Mouse (Mus musculus) erythroblast, embryonic 14.5 days (primary cell): Measurements from ENCODE around the gene Snd1. TPM values are rescaled to one million over a fixed set of nuclear protein-coding genes. Genes with fewer than 3 reads are reported as not detected.

Source experiments
- H3K27me3 ChIP-seq: 2 replicates; pipeline ENCODE4 v1.6.1; 2012; ENCODE audit warnings: inconsistent platforms; ENCODE audit not compliant: control insufficient read depth
- H3K36me3 ChIP-seq: 2 replicates; pipeline ENCODE4 v1.6.1; 2012; ENCODE audit warnings: mild to moderate bottlenecking, inconsistent platforms; ENCODE audit not compliant: control insufficient read depth
- H3K4me1 ChIP-seq: 2 replicates; pipeline ENCODE4 v1.6.1; 2012; ENCODE audit warnings: inconsistent platforms; ENCODE audit not compliant: control insufficient read depth
- H3K4me3 ChIP-seq: replicated peaks from 2 replicates; pipeline ENCODE3; 2012; ENCODE audit warnings: moderate library complexity, mild to moderate bottlenecking, inconsistent platforms
- H3K9me3 ChIP-seq: 2 replicates; pipeline ENCODE4 v1.6.1; 2012; ENCODE audit warnings: low read length, inconsistent platforms, mixed read lengths; ENCODE audit not compliant: control insufficient read depth
- GATA1 ChIP-seq: IDR thresholded peaks from 2 replicates; pipeline ENCODE4 v1.6.1; 2012; ENCODE audit warnings: low read length, inconsistent platforms, mixed read lengths
- TAL1 ChIP-seq: IDR thresholded peaks from 3 replicates; pipeline ENCODE4 v1.6.1; 2012; ENCODE audit warnings: low read length, inconsistent platforms, mixed read lengths
- polyA plus RNA-seq: library from polyadenylated mRNA; stranded (reverse); fragments of >175 nt; gene quantifications from 2 replicates; pipeline ENCODE4 v1.2.3, GENCODE M21; 2012

Gene Snd1
- polyA plus RNA-seq, 1 experiment: 1.9 TPM

- TF ChIP-seq TAL1 (no peak), GATA1 (no peak)
- H3K4me3 ChIP-seq: no peak overlapping the region
- H3K9me3 ChIP-seq: no peaks in the 10 kb centered on the region
- H3K27me3 ChIP-seq: no peaks in the 10 kb centered on the region
- H3K36me3 ChIP-seq: peaks cover 39% of the 10 kb centered on the region
- H3K4me1 ChIP-seq: no peaks in the 10 kb centered on the region
These were observed 79.5 kb downstream of the Snd1 start for GRCm38 (mm10) chr6:28554470-28554869.

- H3K9me3 ChIP-seq: no peaks in the 10 kb centered on the region
- no peaks in the 10 kb centered on the region for H3K4me1 ChIP-seq
- H3K4me3 ChIP-seq: no peak overlapping the region
- peaks cover 37% of the 10 kb centered on the region for H3K36me3 ChIP-seq
- H3K27me3 ChIP-seq: no peaks in the 10 kb centered on the region
- TF ChIP-seq GATA1 (no peak), TAL1 (no peak)
These were observed 80.1 kb downstream of the Snd1 start for GRCm38 (mm10) chr6:28555002-28555401.

GRCm38 (mm10) chr6:28555428-28555827 is 80.5 kb downstream of the Snd1 start:
- no peaks in the 10 kb centered on the region for H3K9me3 ChIP-seq
- TF ChIP-seq TAL1: no peak
- TF ChIP-seq GATA1: no peak

GRCm38 (mm10) chr6:28557728-28558127 is 82.8 kb downstream of the Snd1 start:
- no peak for TF ChIP-seq TAL1
- no peak for TF ChIP-seq GATA1

More at GRCm38 (mm10) chr6:28555428-28555827, 80.5 kb downstream of the Snd1 start:
- Histone ChIP-seq H3K4me3 (no peak overlapping the region), H3K36me3 (peaks cover 39% of the 10 kb centered on the region), H3K27me3 (no peaks in the 10 kb centered on the region), H3K4me1 (no peaks in the 10 kb centered on the region)

GRCm38 (mm10) chr6:28559419-28559818 is 84.5 kb downstream of the Snd1 start:
- Histone ChIP-seq H3K4me1 (no peaks in the 10 kb centered on the region), H3K9me3 (no peaks in the 10 kb centered on the region), H3K36me3 (peaks cover 37% of the 10 kb centered on the region), H3K27me3 (no peaks in the 10 kb centered on the region), H3K4me3 (no peak overlapping the region)
- TF ChIP-seq TAL1: no peak
- no peak for TF ChIP-seq GATA1

More at GRCm38 (mm10) chr6:28557728-28558127, 82.8 kb downstream of the Snd1 start:
- Histone ChIP-seq H3K27me3 (no peaks in the 10 kb centered on the region), H3K4me1 (no peaks in the 10 kb centered on the region), H3K4me3 (no peak overlapping the region), H3K36me3 (peaks cover 41% of the 10 kb centered on the region), H3K9me3 (no peaks in the 10 kb centered on the region)

GRCm38 (mm10) chr6:28561291-28561995 is 86.5 kb downstream of the Snd1 start:
- no peak for TF ChIP-seq TAL1
- TF ChIP-seq GATA1: no peak
- Histone ChIP-seq H3K4me1 (no peaks in the 10 kb centered on the region), H3K27me3 (no peaks in the 10 kb centered on the region), H3K36me3 (peaks cover 34% of the 10 kb centered on the region), H3K4me3 (no peak overlapping the region), H3K9me3 (no peaks in the 10 kb centered on the region)

GRCm38 (mm10) chr6:28562323-28563044 is 87.5 kb downstream of the Snd1 start:
- H3K4me1 ChIP-seq: no peaks in the 10 kb centered on the region
- peaks cover 35% of the 10 kb centered on the region for H3K36me3 ChIP-seq
- H3K27me3 ChIP-seq: no peaks in the 10 kb centered on the region
- TF ChIP-seq TAL1: no peak
- no peak for TF ChIP-seq GATA1
- H3K9me3 ChIP-seq: no peaks in the 10 kb centered on the region
- H3K4me3 ChIP-seq: no peak overlapping the region

- H3K27me3 ChIP-seq: no peaks in the 10 kb centered on the region
- H3K4me3 ChIP-seq: no peak overlapping the region
- H3K36me3 ChIP-seq: peaks cover 20% of the 10 kb centered on the region
- no peaks in the 10 kb centered on the region for H3K9me3 ChIP-seq
- TF ChIP-seq TAL1: no peak
- no peaks in the 10 kb centered on the region; the same call in 1 of the 2 replicates for H3K4me1 ChIP-seq
These were observed 93.0 kb downstream of the Snd1 start for GRCm38 (mm10) chr6:28567978-28568377.

- peaks cover 11% of the 10 kb centered on the region for H3K36me3 ChIP-seq
- H3K4me1 ChIP-seq: no peaks in the 10 kb centered on the region; the same call in none of the 2 replicates
These were observed 97.0 kb downstream of the Snd1 start for GRCm38 (mm10) chr6:28571946-28572345.

More at GRCm38 (mm10) chr6:28571946-28572345, 97.0 kb downstream of the Snd1 start:
- no peaks in the 10 kb centered on the region for H3K9me3 ChIP-seq
- H3K27me3 ChIP-seq: no peaks in the 10 kb centered on the region
- TF ChIP-seq GATA1: no peak
- TF ChIP-seq TAL1: no peak
- H3K4me3 ChIP-seq: no peak overlapping the region
